Mouse (Mus musculus): ENCODE data around the gene Abl1.

Abl1 gene

GRCm38 (mm10) chr2:31742134-31742533 is 54.0 kb downstream of the Abl1 start:
- peak; percentile 95 for DNase-seq (ENCODE audit: low read depth, low spot score)

GRCm38 (mm10) chr2:31745741-31746243 is 57.6 kb downstream of the Abl1 start:
- peak; percentile 43 for DNase-seq (ENCODE audit: low read depth, low spot score)

GRCm38 (mm10) chr2:31746835-31747234 is 58.7 kb downstream of the Abl1 start:
- DNase-seq (ENCODE audit: low read depth, low spot score), result no peak

- peak; percentile 69 for DNase-seq (ENCODE audit: low read depth, low spot score)
These were observed 61.0 kb downstream of the Abl1 start for GRCm38 (mm10) chr2:31749046-31749709.

- DNase-seq (ENCODE audit: low read depth, low spot score), result no peak
These were observed 62.0 kb downstream of the Abl1 start for GRCm38 (mm10) chr2:31750133-31750532.

- DNase-seq (ENCODE audit: low read depth, low spot score), result peak; percentile 68
These were observed 69.3 kb downstream of the Abl1 start for GRCm38 (mm10) chr2:31757472-31757871.

- peak; percentile 27 for DNase-seq (ENCODE audit: low read depth, low spot score)
These were observed 70.8 kb downstream of the Abl1 start for GRCm38 (mm10) chr2:31758966-31759365.

GRCm38 (mm10) chr2:31759751-31760460 is 71.7 kb downstream of the Abl1 start:
- DNase-seq (ENCODE audit: low read depth, low spot score), result peak; percentile 83

- peak; percentile 50 for DNase-seq (ENCODE audit: low read depth, low spot score)
These were observed 72.3 kb downstream of the Abl1 start for GRCm38 (mm10) chr2:31760486-31760885.

GRCm38 (mm10) chr2:31761115-31761531 is 72.9 kb downstream of the Abl1 start:
- DNase-seq (ENCODE audit: low read depth, low spot score), result peak; percentile 68

GRCm38 (mm10) chr2:31761585-31761984 is 73.4 kb downstream of the Abl1 start:
- peak; percentile 63 for DNase-seq (ENCODE audit: low read depth, low spot score)

- peak; percentile 59 for DNase-seq (ENCODE audit: low read depth, low spot score)
These were observed 74.0 kb downstream of the Abl1 start for GRCm38 (mm10) chr2:31762155-31762554.

GRCm38 (mm10) chr2:31762853-31763252 is 74.7 kb downstream of the Abl1 start:
- peak; percentile 43 for DNase-seq (ENCODE audit: low read depth, low spot score)

- no peak for DNase-seq (ENCODE audit: low read depth, low spot score)
These were observed 75.1 kb downstream of the Abl1 start for GRCm38 (mm10) chr2:31763271-31763670.

- DNase-seq (ENCODE audit: low read depth, low spot score), result no peak
These were observed 78.9 kb downstream of the Abl1 start for GRCm38 (mm10) chr2:31767104-31767503.

GRCm38 (mm10) chr2:31767815-31768214 is 79.6 kb downstream of the Abl1 start:
- DNase-seq (ENCODE audit: low read depth, low spot score), result no peak

- DNase-seq (ENCODE audit: low read depth, low spot score), result peak; percentile 31
These were observed 80.9 kb downstream of the Abl1 start for GRCm38 (mm10) chr2:31769115-31769514.

GRCm38 (mm10) chr2:31769631-31770111 is 81.5 kb downstream of the Abl1 start:
- peak; percentile 74 for DNase-seq (ENCODE audit: low read depth, low spot score)

GRCm38 (mm10) chr2:31770781-31771441 is 82.7 kb downstream of the Abl1 start:
- peak; percentile 99 for DNase-seq (ENCODE audit: low read depth, low spot score)

GRCm38 (mm10) chr2:31776479-31776878 is 88.3 kb downstream of the Abl1 start:
- peak; percentile 45 for DNase-seq (ENCODE audit: low read depth, low spot score)

GRCm38 (mm10) chr2:31779258-31779657 is 91.1 kb downstream of the Abl1 start:
- no peak for DNase-seq (ENCODE audit: low read depth, low spot score)

- DNase-seq (ENCODE audit: low read depth, low spot score), result peak; percentile 41
These were observed 94.9 kb downstream of the Abl1 start for GRCm38 (mm10) chr2:31782958-31783602.

Data from 3T3-L1 (cell line).